Mouse (Mus musculus): ENCODE results near the gene Galns. TPM values are rescaled to one million over a fixed set of nuclear protein-coding genes. Genes with fewer than 3 reads are reported as not detected.

Gene Galns
- polyA plus RNA-seq, 1 experiment = 20.4 TPM

DNA sequence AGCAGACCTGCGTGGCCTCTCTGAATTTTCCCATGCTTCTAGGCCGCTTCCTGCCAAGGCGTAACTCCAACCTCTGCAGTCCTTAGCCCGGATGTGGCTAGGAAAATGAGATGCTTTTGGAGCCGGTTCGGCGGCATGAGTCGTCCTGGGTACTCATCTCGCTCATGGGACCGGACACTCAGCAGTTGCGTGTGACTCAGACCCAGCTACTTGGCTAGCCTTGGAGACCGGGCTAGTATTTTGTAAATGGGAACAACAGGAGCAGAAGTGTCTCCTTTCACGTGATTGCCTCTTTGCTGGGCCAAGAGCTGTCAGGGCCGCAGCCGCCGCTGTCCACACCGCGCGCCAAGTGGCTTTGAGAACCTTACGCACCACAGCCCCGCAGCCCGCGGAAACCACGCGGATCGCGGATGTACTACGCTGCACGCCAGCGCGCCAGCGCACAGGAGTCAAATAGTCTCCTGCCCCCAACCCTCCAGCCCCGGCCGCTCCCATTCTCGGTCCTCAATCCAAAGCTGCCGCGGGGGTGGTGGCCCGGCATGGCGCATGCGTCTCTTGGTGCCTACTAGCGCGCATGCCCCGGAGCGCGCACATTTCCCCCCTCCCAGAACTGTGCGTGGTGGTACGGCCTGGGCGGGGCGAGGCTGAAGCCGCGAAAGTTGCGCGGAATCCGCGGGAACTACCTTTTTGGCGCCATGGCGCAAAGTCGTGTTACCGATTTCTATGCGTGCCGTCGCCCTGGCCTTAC is 43.7 kb downstream of the Galns start, which contains the start of gene Cdt1:
Gene Cdt1 (plus strand): TSS at position 655 of the 748 bp plus-strand sequence.
- Histone ChIP-seq H3K27me3 (ENCODE audit: control insufficient read depth, insufficient read depth, low read length) (no peaks in the 10 kb centered on the region), H3K4me3 (ENCODE audit: low read depth, low read length) (peak within 1 kb of the TSS; percentile 88), H3K27ac (ENCODE audit: insufficient read depth, low read depth, low read length) (peak within 1 kb of the TSS; percentile 75), H3K4me1 (ENCODE audit: control insufficient read depth, insufficient read depth, insufficient read length, low read length) (peaks cover 21% of the 10 kb centered on the region), H3K36me3 (ENCODE audit: control insufficient read depth, insufficient read depth, low read length) (peaks cover 19% of the 10 kb centered on the region)
- TF ChIP-seq POLR2A (IDR thresholded peaks at IDR 0.05; ENCODE audit: low read depth, low read length) = peak; percentile 56
- TF ChIP-seq CTCF (IDR thresholded peaks at IDR 0.05; ENCODE audit: extremely low read depth, insufficient read length, insufficient replicate concordance, low read depth, low read length) = 0 out of 2 replicates have a peak, but pooled peaks have one; percentile 15
- WGBS = under 1% methylated on average over 62 of the region's 62 CpGs

DNA sequence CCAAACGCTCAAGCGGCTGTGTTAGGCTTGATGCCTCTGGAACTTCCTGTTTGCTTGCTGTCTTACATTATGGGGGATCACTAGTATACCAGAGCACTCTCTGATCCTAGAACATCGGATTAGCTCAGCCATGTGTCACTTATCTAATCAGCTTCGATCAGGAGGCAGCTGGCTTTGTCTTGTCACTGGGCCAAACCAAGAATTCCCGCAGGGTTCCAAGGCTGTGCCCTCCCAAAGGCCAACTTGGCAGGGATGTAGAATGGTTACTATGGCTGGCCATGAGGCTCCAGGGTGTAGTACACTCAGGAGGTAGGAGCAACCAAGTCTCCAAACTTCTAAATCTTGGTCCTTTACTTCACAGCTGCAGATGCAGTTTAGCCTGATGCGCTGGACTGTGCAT is 44.5 kb downstream of the Galns start:
- H3K4me1 ChIP-seq (ENCODE audit: control insufficient read depth, insufficient read depth, insufficient read length, low read length) = peaks cover 16% of the 10 kb centered on the region
- peak overlapping the region; percentile 75 for H3K27ac ChIP-seq (ENCODE audit: insufficient read depth, low read depth, low read length)
- 8% methylated on average over 6 of the region's 6 CpGs for WGBS
- TF ChIP-seq CTCF (IDR thresholded peaks at IDR 0.05; ENCODE audit: extremely low read depth, insufficient read length, insufficient replicate concordance, low read depth, low read length) = no peak
- TF ChIP-seq POLR2A (IDR thresholded peaks at IDR 0.05; ENCODE audit: low read depth, low read length) = no peak
- no peaks in the 10 kb centered on the region for H3K27me3 ChIP-seq (ENCODE audit: control insufficient read depth, insufficient read depth, low read length)
- H3K36me3 ChIP-seq (ENCODE audit: control insufficient read depth, insufficient read depth, low read length) = peaks cover 12% of the 10 kb centered on the region
- H3K4me3 ChIP-seq (ENCODE audit: low read depth, low read length) = peak overlapping the region; percentile 88

DNA sequence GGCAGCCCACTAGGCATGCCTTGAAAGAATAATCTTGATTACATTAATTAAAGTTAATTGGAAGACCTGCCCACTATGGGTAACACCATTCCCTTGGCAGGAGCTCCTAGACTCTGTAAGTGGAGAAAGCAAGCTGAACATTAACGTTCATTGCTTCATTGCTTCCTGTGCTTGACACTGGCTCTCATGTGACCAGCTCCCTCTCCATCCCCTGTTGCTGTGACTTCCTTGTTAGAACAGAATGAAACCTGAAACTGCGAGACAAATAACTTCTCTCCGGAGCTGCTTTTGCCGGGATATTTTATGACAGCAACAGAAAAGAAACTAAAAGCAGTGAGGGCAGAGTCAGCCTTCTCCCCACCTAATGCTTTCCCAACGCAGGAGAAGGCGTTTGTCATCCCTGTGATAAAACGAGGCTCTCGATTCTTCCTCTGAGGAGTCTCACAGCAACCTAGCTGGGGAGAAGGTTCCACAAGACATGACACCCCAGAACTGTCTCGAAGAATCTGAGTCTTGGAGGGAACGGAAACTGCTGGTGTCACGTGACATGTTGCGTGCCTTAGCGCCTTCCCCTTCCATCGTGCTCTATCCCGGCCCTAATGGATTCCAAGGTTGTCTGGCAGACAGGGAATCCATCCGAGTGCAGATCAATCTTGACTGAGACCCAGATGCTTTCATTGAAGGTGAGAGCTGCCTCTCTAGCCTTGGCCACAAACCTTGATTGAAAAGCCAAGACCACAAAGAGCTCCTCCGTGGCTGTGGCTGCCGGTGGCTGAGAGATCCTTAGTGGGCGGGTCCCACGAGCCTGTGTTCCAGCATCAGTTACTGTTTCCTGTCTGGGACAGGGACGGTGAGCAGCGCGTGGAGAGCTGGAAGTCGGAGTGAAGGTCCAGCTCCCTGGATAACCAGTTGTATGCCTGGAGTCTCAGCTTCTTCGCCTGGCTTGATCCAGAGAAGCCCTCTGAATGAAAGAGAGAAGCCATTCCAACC is 46.6 kb downstream of the Galns start:
- H3K4me1 ChIP-seq (ENCODE audit: control insufficient read depth, insufficient read depth, insufficient read length, low read length) = peaks cover 14% of the 10 kb centered on the region
- 64% methylated on average over 25 of the region's 25 CpGs for WGBS
- no peaks in the 10 kb centered on the region for H3K27me3 ChIP-seq (ENCODE audit: control insufficient read depth, insufficient read depth, low read length)
- TF ChIP-seq CTCF (IDR thresholded peaks at IDR 0.05; ENCODE audit: extremely low read depth, insufficient read length, insufficient replicate concordance, low read depth, low read length) (no peak), POLR2A (IDR thresholded peaks at IDR 0.05; ENCODE audit: low read depth, low read length) (no peak)
- H3K4me3 ChIP-seq (ENCODE audit: low read depth, low read length) = peak overlapping the region; percentile 15; the same call in 1 of the 2 replicates
- H3K36me3 ChIP-seq (ENCODE audit: control insufficient read depth, insufficient read depth, low read length) = no peaks in the 10 kb centered on the region
- H3K27ac ChIP-seq (ENCODE audit: insufficient read depth, low read depth, low read length) = peak overlapping the region; percentile 54

DNA sequence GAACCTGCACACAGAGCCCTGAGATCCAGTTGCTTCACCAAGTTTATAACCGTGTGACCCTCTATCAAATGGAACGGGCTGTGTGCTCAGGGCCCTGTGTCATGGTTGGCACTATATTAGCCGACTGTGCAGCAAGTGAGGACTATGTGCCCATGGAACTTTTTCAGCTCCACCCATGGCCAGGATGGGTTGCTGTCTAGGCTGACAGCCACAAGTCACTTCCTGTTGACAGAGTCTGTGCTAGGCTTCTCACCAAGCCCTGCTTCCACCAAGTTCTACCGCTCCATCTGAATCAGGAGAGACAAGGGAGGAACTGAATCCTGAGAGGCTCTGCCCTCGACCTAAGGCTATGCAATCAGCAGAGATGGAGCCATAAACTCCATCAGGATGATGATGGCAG is 50.1 kb downstream of the Galns start:
- WGBS = 53% methylated on average over 5 of the region's 5 CpGs
- Histone ChIP-seq H3K36me3 (ENCODE audit: control insufficient read depth, insufficient read depth, low read length) (no peaks in the 10 kb centered on the region), H3K4me1 (ENCODE audit: control insufficient read depth, insufficient read depth, insufficient read length, low read length) (no peaks in the 10 kb centered on the region; the same call in none of the 2 replicates), H3K27me3 (ENCODE audit: control insufficient read depth, insufficient read depth, low read length) (no peaks in the 10 kb centered on the region), H3K4me3 (ENCODE audit: low read depth, low read length) (no peak overlapping the region), H3K27ac (ENCODE audit: insufficient read depth, low read depth, low read length) (no peak overlapping the region)
- no peak for TF ChIP-seq CTCF (IDR thresholded peaks at IDR 0.05; ENCODE audit: extremely low read depth, insufficient read length, insufficient replicate concordance, low read depth, low read length)
- TF ChIP-seq POLR2A (IDR thresholded peaks at IDR 0.05; ENCODE audit: low read depth, low read length) = no peak

DNA sequence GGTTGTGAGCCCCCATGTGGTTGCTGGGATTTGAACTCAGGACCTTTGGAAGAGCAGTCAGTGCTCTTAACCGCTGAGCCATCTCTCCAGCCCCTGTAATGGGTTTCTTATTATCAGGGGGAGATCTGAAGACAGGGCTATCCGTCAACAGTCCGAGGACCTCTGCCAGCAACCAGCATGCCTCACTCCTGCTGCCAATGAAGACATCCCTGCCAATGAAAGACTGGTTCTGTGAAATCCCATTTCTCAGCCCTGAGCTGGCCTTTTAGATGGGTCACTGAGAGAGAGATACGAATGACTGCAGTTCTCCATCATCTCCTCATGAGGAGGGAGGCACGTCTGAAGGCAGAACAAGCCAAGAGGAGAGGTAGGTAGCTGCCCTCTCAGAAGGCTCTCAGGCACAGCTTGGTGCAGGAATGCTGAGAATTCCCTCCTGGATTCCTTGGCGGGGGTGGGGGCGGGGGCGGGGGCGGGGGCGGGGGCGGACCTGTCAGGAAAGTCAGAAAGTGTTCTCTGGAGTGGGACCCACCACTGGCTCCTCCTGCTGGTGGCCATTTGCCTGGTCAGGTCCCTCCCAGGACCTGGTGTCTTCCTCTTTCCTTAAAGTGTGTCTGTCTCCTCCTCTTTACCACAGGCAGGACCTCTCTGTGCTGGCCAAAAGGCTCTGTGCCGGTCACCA is 52.5 kb downstream of the Galns start:
- no peak overlapping the region for H3K27ac ChIP-seq (ENCODE audit: insufficient read depth, low read depth, low read length)
- WGBS = 39% methylated on average over 12 of the region's 12 CpGs

DNA sequence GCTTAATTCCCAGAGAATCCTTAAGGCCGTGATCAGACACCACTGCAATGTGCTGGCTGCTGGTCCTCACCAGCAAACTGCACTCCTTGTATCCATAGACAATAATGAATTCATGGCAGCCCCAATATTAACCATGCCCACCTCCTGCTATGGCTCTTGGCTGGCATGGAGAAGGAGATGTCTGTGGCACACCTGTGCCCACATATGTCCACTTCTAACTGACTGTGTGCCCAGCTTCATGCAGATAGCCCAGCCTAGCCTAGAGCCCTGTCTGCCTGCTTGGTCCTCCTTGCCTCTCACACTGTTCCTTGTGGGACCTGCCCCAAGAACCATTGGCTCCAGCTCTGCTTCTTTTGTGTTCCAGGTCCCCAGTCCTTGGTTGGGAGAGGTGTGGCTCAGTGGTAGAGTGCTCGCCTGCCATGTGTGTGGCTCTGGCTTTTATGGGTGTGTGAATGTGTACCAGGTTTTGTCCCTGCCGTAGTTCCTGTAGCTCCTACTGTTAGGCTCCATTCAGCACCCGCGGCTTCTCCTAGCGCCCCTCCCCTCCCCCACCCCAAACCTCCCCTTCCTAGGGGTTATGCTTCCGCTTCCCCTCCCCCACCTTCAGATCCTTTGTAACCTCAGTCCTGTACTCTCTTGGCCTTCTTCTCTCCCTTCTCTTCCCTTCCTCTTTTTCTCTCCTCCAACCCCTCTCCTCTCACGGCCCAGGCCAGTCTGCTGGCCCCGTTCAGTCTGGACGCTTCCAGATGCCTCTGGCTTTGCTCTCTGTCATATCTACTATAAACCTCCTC is 53.8 kb downstream of the Galns start:
- TF ChIP-seq POLR2A (IDR thresholded peaks at IDR 0.05; ENCODE audit: low read depth, low read length) (no peak), CTCF (IDR thresholded peaks at IDR 0.05; ENCODE audit: extremely low read depth, insufficient read length, insufficient replicate concordance, low read depth, low read length) (no peak)
- 70% methylated on average over 10 of the region's 10 CpGs for WGBS
- H3K4me3 ChIP-seq (ENCODE audit: low read depth, low read length) = no peak overlapping the region
- no peaks in the 10 kb centered on the region for H3K27me3 ChIP-seq (ENCODE audit: control insufficient read depth, insufficient read depth, low read length)
- H3K4me1 ChIP-seq (ENCODE audit: control insufficient read depth, insufficient read depth, insufficient read length, low read length) = no peaks in the 10 kb centered on the region; the same call in none of the 2 replicates
- no peaks in the 10 kb centered on the region for H3K36me3 ChIP-seq (ENCODE audit: control insufficient read depth, insufficient read depth, low read length)
- peak overlapping the region; percentile 73; the same call in 1 of the 2 replicates for H3K27ac ChIP-seq (ENCODE audit: insufficient read depth, low read depth, low read length)

More for the DNA sequence above, 52.5 kb downstream of the Galns start:
- Histone ChIP-seq H3K4me1 (ENCODE audit: control insufficient read depth, insufficient read depth, insufficient read length, low read length) (no peaks in the 10 kb centered on the region; the same call in none of the 2 replicates), H3K36me3 (ENCODE audit: control insufficient read depth, insufficient read depth, low read length) (no peaks in the 10 kb centered on the region), H3K27me3 (ENCODE audit: control insufficient read depth, insufficient read depth, low read length) (no peaks in the 10 kb centered on the region), H3K4me3 (ENCODE audit: low read depth, low read length) (no peak overlapping the region)
- TF ChIP-seq POLR2A (IDR thresholded peaks at IDR 0.05; ENCODE audit: low read depth, low read length) (no peak), CTCF (IDR thresholded peaks at IDR 0.05; ENCODE audit: extremely low read depth, insufficient read length, insufficient replicate concordance, low read depth, low read length) (no peak)
